Mouse (Mus musculus) splenic B cell, adult 2 months (primary cell): ENCODE data around the gene Gm10188.

Experiments
- DNase-seq: peaks from one replicate; pipeline ENCODE4 v3.0.0-alpha.2; 2011; ENCODE audit warnings: low read depth, low spot score
- H3K27me3 ChIP-seq: 2 replicates; pipeline ENCODE4 v1.6.1; 2012; ENCODE audit warnings: mild to moderate bottlenecking, low read length, moderate library complexity, mixed read lengths; ENCODE audit not compliant: control insufficient read depth, poor library complexity, insufficient read depth, severe bottlenecking
- H3K36me3 ChIP-seq: 2 replicates; pipeline ENCODE4 v1.6.1; 2012; ENCODE audit warnings: mild to moderate bottlenecking, low read length, moderate library complexity, mixed read lengths; ENCODE audit not compliant: control insufficient read depth, poor library complexity, insufficient read depth, severe bottlenecking

The Gm10188 gene

DNA sequence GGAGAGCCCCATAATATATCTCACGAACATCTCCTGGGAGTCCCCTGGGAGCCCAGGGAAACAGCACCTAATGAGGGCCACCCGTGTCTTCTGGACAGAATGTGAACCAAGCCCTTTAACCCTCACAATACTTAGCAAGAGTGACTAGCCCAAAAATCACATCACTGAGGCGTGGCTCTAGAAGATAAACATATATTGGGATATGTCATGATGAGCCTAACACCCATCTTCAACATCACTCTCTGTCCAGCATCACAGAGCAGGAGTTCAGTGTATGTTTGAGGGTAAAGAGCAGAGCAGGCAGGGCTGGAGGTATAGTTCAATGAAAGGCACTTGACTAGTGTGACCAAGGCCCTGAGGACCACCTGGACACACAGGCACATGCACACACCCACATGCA is at the start of gene Gm10188:
Gene Gm10188, minus strand, starts transcription at position 101 of the 400 bp plus-strand sequence.
- Histone ChIP-seq H3K36me3 (no peaks in the 10 kb centered on the region), H3K27me3 (peaks cover 2% of the 10 kb centered on the region; the same call in 1 of the 2 replicates)
- DNase-seq: no peak

DNA sequence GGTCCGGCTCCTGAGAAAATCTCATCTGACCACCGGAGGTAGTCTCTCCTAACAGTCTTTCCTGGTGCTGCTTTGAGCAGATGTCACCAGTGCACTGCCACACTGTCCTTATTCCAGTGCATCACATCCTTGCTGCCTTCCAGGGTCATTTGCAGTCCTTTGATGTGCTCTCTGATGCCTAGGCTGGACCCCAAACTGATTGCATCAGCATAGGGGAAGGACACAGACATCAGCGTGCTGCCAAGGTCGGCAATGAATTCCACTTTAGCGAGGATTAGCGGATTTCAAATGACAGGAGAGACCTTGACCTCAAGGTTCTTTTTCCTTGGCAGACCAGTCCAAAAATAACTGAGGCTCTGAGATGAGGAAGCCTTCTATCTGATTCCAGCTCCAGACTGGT is 47.6 kb upstream of the Gm10188 start:
- Histone ChIP-seq H3K36me3 (no peaks in the 10 kb centered on the region), H3K27me3 (no peaks in the 10 kb centered on the region)
- DNase-seq: no peak

DNA sequence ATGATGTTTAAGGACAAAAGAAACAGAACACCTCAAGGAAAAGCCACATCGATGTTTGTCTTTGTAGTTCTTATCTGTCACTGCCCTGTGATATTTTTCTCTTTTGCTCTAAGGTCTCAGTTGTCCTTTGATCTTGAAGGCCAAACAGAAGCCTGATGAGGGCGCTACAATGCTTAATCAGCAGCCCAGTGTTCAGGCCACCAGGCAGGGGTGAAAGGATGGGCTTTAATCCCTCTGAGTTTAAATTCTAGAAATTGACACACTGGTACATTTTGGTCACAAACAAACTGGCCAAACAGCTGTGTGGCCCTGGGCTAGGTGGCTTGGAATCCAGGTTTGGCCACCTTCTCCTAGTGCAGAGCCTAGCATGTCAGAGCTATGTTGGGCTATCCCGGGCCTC is 47.1 kb upstream of the Gm10188 start:
- no peak for DNase-seq
- Histone ChIP-seq H3K27me3 (no peaks in the 10 kb centered on the region), H3K36me3 (no peaks in the 10 kb centered on the region)

DNA sequence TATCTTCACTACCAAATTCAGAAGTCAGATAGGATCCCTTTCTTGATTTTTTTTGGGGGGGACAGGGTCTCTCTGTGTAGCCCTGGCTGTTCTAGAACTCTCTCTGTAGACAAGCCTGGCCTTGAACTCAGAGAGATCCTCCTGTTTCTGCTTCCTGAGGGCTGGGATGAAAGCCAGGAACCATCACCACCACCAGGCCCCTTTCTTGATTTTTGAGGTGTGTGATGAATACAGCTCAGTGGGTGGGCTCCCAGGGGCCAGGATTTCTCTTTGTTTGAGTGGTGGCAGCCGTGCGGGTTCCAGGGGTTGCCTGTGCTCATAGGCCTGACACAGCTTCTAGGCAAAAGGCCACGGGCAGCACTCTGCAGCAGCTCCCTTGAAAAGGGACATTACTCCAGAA is 41.7 kb upstream of the Gm10188 start:
- DNase-seq: no peak
- Histone ChIP-seq H3K36me3 (no peaks in the 10 kb centered on the region), H3K27me3 (no peaks in the 10 kb centered on the region)

DNA sequence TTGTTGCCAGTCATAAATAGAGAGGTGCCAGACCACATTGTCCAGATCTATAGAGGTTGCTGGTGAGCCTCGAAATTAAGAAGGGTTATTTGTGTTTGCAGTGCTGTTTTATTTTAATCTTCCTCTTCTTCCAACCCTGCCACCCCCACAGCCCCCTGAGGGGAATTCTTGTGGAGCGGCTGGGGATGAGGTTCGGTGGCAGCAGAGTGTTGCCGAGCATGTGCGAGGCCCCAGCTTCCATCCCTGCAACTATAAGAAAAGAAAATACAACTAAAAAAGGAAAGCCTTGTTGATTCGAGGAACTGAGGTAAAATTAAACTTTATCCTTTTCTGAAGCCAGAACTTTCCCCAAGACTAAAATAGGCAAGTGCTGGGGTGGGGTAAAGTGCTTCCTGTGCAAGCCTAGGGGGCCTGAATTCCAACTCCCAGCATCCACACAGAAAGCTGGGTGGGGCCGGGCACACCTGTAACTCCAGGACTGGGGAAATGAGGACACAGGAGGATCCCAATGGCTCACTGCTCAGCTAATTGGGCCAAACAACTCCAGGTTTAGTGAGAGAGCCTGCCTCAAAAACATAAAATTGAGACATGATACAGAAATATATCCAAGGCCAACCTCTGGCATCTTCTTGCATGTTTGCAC is 39.0 kb upstream of the Gm10188 start:
- DNase-seq: no peak
- Histone ChIP-seq H3K27me3 (no peaks in the 10 kb centered on the region), H3K36me3 (no peaks in the 10 kb centered on the region)

DNA sequence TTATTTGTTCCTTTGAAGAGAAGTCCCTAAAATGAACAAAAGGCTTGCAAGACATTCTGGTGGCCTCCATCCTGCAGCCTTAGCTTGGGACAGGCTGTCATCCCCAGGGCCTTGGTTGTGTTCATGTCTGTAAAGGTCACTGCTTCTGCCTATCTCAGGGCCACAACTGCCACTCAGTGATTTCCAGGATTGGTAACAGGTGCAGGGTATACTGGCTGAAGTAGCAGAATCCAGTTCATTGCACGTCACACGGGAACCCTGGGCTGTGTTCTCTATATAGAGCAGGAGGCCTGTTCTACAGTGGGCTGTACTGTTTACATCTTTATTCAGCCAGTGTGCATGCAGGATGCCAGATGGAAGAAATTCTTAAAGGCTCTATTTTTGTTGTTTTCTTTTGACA is 38.4 kb upstream of the Gm10188 start:
- no peak for DNase-seq
- H3K27me3 ChIP-seq: no peaks in the 10 kb centered on the region
- H3K36me3 ChIP-seq: no peaks in the 10 kb centered on the region

DNA sequence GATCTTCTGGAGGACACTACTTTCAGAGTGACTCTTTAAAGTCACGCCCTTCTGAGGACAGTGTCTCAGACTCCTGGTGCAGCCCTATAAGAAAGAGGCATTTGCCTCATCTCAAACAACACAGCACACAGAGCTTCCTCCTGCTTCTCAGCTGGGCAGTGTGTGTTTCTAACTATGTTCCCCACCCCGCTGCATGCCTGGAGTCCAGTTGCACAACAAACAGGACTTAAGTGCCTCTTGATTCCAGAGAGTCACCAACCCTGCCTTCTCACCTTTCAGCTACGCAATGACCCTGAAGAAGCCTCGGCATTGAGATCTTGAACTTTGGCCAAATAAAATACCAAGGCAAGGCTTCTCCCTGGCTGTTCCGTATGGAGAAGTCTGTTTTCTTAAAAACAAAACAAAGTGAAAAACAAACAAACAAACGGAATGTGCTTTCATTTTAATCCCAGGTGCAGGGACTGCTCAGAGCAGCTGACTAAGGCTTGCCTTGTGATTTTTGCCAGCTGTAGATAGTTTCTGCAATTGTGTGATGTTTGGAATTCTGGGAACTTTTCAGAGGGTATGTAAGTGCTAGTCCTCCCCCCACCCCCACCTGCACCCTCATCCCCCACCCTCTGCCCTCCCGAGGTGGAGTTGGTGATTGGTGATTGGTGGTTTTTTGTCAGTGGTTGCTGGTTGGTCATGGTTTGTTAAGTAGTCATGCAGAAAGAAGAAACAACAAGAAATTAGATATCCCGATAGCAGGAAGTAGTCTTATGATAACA is 37.4 kb upstream of the Gm10188 start:
- Histone ChIP-seq H3K27me3 (no peaks in the 10 kb centered on the region), H3K36me3 (no peaks in the 10 kb centered on the region)
- no peak for DNase-seq

DNA sequence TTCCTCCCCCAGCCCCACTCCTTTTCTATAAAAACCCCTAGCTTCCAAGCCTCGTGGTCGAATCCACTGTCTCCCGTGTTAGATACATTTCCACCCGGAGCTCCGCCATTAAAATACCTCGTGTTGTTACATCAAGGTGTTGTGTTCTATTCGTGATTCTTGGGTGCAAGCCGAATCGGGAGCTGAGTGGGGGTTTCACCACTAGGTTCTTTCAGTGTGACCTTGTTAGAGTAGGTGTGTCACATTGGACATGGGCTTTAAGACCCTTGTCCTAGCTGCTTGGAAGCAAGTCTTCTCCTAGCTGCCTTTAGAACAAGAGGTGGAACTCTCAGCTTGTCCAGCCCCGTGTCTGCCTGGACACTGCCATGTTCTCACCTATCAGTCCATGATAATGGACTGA is 36.4 kb upstream of the Gm10188 start:
- no peaks in the 10 kb centered on the region for H3K36me3 ChIP-seq
- DNase-seq: no peak
- no peaks in the 10 kb centered on the region for H3K27me3 ChIP-seq

DNA sequence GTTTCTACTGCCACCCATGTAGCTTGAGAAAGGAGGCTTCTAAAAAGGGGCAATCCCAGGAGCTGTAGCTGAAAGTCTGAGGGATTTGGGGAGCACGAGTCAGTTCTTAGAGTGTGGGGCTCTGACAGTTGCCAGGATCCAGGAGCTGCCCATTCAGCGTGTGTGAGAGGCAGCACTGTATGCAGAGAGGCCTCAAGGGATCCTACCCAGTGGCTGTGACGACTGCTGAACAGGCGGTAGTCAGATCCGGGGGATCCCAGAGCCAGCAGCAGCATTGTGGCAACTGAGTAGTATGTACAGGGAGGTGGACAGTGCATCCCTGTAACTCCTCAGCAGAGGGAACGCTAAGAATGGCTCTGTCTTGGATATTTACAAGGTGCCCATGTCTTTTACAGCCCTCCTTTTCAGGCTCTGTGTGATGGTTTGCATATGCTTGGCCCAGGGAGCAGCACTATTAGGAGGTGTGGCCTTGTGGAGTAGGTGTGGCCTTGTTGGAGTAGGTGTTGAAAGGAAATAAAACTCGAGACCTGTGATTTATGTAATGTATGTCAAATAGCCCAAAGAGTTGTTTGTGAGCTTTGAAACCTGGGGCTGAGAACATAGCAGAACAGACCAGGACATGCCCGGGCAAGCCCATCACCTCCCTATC is 35.8 kb upstream of the Gm10188 start:
- H3K36me3 ChIP-seq: no peaks in the 10 kb centered on the region
- no peaks in the 10 kb centered on the region for H3K27me3 ChIP-seq
- DNase-seq: peak; percentile 25

DNA sequence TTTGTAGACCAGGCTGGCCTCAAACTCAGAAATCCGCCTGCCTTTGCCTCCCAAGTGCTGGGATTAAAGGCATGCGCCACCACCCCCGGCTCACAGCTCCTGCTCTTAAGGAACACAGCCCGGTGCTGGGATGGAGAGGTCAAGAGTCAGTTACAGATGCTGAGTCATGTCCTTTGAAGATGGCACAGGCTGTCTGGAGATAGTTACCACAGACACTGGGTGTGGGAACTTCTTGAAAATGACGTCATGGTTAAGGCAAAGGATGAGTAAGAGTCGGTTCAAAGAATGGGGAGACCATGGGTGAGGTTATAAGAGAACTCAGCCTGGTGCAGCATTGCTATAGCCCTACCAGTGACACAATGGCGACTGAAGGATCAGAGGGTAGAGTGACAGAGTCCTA is 35.0 kb upstream of the Gm10188 start:
- H3K27me3 ChIP-seq: no peaks in the 10 kb centered on the region
- no peaks in the 10 kb centered on the region for H3K36me3 ChIP-seq
- no peak for DNase-seq

DNA sequence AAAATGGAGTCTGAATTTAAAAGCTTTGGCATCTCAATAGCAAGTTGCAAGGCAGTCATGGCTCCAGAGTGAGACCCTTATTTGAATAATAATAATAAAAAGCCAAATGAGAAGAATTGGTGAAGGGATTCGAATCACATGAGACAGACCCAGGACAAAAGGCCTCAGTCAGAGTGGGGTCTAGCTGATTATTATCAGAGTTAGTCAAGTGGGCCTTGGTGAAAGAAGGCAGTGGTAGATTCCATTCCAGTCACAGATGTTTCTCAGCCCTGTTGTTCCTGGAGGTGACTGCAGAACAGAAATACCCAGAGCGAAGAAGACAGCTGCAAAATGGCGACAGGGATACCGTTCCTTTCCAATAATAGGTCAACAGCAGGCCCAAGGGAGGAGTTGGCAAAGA is 34.1 kb upstream of the Gm10188 start:
- DNase-seq: no peak
- Histone ChIP-seq H3K36me3 (no peaks in the 10 kb centered on the region), H3K27me3 (no peaks in the 10 kb centered on the region)

DNA sequence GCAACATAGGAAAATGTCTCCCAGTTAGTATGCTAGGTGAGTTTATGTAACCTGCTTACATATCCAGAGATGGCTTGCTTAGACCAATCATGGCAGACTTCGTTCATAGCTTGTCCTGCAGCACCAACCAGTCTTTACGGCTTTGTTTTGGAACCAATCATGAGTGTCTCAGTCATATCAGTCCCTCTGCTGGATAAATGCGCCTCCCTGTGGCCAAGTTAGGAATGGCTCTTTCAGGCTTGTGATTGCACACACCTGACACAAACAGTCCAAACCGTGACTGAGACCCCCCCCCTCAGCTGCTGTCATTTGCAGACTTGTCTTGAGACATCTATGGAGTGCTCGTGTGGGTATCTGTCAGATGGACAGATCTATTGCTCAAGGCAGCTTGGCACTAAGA is 31.5 kb upstream of the Gm10188 start:
- Histone ChIP-seq H3K36me3 (no peaks in the 10 kb centered on the region), H3K27me3 (no peaks in the 10 kb centered on the region)
- peak; percentile 46 for DNase-seq

DNA sequence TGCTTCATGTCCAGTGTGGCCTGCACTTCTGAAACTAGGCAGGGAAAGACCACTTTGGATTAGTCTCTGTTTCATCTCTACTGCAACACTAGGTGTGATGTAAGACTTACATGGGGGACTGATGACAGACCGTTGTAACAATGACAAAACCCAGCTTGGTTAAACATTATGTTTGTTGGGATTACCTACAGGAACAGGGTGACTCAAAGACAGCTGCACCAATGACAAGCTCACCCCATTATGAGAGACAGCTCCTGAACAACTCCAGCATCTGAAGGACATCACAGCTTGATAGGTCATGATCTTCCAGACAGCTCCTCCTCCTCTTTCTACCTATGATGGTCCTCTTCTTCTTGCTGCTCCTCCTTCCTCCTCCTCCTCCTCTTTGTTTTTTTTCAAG is 30.8 kb upstream of the Gm10188 start:
- DNase-seq: no peak
- Histone ChIP-seq H3K27me3 (no peaks in the 10 kb centered on the region), H3K36me3 (no peaks in the 10 kb centered on the region)

DNA sequence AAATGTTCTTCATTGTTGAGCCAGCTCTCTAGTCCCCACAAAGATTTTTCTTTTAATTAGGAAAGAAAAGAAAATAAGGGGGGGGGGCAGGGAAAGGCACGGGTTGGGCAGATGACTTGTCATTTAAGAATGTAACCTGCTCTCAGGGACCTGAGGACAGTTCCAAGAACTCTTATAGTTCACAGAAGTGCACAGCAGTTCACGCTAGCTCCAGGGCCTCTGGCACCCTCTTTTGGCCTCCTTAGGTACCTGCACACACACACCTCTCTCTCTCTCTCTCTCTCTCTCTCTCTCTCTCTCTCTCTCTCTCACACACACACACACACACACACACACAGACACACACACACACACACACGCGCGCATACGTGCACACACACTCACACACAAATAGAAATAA is 24.9 kb upstream of the Gm10188 start:
- no peaks in the 10 kb centered on the region for H3K27me3 ChIP-seq
- H3K36me3 ChIP-seq: no peaks in the 10 kb centered on the region
- DNase-seq: no peak

DNA sequence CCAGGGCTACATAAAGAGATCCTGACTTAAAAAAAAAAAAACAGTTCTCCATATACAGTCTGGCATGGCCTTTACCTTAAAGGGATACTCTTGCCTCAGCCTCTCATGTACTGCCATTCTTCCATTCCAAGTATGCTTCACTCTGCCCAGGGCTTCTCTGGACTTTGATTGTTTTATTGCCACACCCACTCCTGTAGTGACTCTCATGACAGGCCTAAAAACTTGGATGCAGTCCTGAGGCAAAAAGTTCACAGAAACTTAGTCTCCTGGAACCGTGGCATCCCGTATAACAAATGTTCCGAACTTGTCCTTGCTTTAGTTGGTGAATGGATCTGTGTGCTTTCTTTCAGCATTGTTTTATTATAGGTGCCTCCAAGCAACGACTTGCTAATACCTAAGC is 17.1 kb upstream of the Gm10188 start:
- no peak for DNase-seq
- no peaks in the 10 kb centered on the region for H3K36me3 ChIP-seq
- no peaks in the 10 kb centered on the region for H3K27me3 ChIP-seq
